ENCODE assay signal across 22 mouse cellular contexts in the genomic region with DNA sequence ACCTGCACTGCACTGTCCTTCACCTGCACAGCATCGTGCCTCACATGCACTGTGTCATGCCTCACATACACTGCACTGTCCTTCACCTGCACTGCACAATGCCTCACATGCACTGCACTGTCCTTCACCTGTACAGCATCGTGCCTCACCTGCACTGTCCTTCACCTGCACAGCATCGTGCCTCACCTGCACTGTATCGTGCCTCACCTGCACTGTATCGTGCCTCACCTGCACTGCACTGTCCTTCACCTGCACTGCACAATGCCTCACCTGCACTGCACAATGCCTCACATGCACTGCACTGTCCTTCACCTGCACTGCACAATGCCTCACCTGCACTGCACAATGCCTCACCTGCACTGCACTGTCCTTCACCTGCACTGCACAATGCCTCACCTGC. TPM values are rescaled to one million over a fixed set of nuclear protein-coding genes. Genes with fewer than 3 reads are reported as not detected.
DNase-seq lines count a peak whose midpoint lies in the region; TF ChIP-seq lines count a peak whose summit lies in the region.
"Not testable (repeated sequence)": the region's sequence is repeated elsewhere in the genome, so short reads cannot be mapped to it uniquely, and the experiment has no call there.
"Had no signal": no experiment of that assay in that cellular context is flagged by ENCODE, and none has a peak within 500 bp of the region (broad histone marks: within the 10 kb centered on the region; RNA-seq: fewer than 3 reads in every experiment).

No protein-coding gene starts in this region.

- not testable (repeated sequence) for H3K4me2 ChIP-seq in myocyte (ENCODE audit: low read depth)

- H3K27me3 ChIP-seq in MEL (ENCODE audit: control insufficient read depth in 1 of 2, insufficient read depth in 2 of 2, low read length in 2 of 2); megakaryocyte, embryonic 14.5 days (replicated peaks); myocyte (ENCODE audit: control insufficient read depth, insufficient read depth, insufficient read length); testis, adult 2 months (ENCODE audit: control insufficient read depth, insufficient read depth, low read length): not testable (repeated sequence)

- not testable (repeated sequence) for H3K27ac ChIP-seq in MEL (ENCODE audit: control insufficient read depth, low read depth, low read length); testis, adult 2 months (ENCODE audit: control insufficient read depth, insufficient read depth, low read depth, low read length)

- not testable (repeated sequence) for TF ChIP-seq CTCF in MEL (IDR thresholded peaks at IDR 0.05 in 2 of 3, conservative IDR thresholded peaks at IDR 0.05 in 1 of 3; ENCODE audit: control insufficient read depth in 1 of 3, insufficient read depth in 1 of 3, low read depth in 2 of 3, low read length in 3 of 3, poor library complexity in 1 of 3, severe bottlenecking in 1 of 3); testis, adult 2 months (IDR thresholded peaks at IDR 0.05; ENCODE audit: control insufficient read depth, insufficient read depth, insufficient replicate concordance, low read depth, low read length)

- not testable (repeated sequence) for DNase-seq in MEL (ENCODE audit: low read depth, low spot score)
- peak; percentile 69 for DNase-seq in heart, adult 11 months

- not testable (repeated sequence) for H3K4me1 ChIP-seq in MEL (ENCODE audit: control insufficient read depth in 1 of 2, insufficient read depth in 2 of 2, low read length in 2 of 2); testis, adult 2 months (ENCODE audit: control insufficient read depth, insufficient read depth, low read length)
- H3K4me1 ChIP-seq in megakaryocyte, embryonic 14.5 days: peaks cover 24% of the 10 kb centered on the region

- not testable (repeated sequence) for H3K79me2 ChIP-seq in MEL (ENCODE audit: control insufficient read depth, insufficient read depth, low read length, poor library complexity); myocyte (ENCODE audit: control insufficient read depth, insufficient read depth)

- H3ac ChIP-seq in myocyte (ENCODE audit: control insufficient read depth, insufficient read length): peak overlapping the region; percentile 23

- TF ChIP-seq EP300 in MEL (IDR thresholded peaks at IDR 0.05; ENCODE audit: low read depth in 1 of 2, low read length in 2 of 2): not testable (repeated sequence)

- H3K9me3 ChIP-seq in MEL (replicated peaks; ENCODE audit: insufficient read depth, low read length); megakaryocyte, embryonic 14.5 days: not testable (repeated sequence)

- H3K9ac ChIP-seq in MEL (ENCODE audit: control insufficient read depth, low read depth, low read length, poor library complexity, severe bottlenecking): not testable (repeated sequence)

- TF ChIP-seq RAD21 in MEL (IDR thresholded peaks at IDR 0.05; ENCODE audit: low read depth, low read length): not testable (repeated sequence)

- TF ChIP-seq POLR2A in MEL (IDR thresholded peaks at IDR 0.05; ENCODE audit: control insufficient read depth in 1 of 2, insufficient read depth in 1 of 2, low read depth in 1 of 2, low read length in 2 of 2, poor library complexity in 1 of 2); myocyte (IDR thresholded peaks at IDR 0.05; ENCODE audit: insufficient read length, low read depth): not testable (repeated sequence)
- 0 out of 2 replicates have a peak, but pooled peaks have one; percentile 19 for TF ChIP-seq POLR2A in testis, adult 2 months (IDR thresholded peaks at IDR 0.05; ENCODE audit: control insufficient read depth, low read depth, low read length)

- H3K4me3 ChIP-seq in MEL (ENCODE audit: control insufficient read depth in 1 of 2, insufficient read depth in 1 of 2, low read depth in 2 of 2, low read length in 2 of 2); myocyte; testis, adult 2 months (ENCODE audit: control insufficient read depth, low read depth, low read length): not testable (repeated sequence)
- peak overlapping the region; percentile 81 for H3K4me3 ChIP-seq in megakaryocyte, embryonic 14.5 days (replicated peaks)

- H3K36me3 ChIP-seq in MEL (ENCODE audit: control insufficient read depth in 1 of 2, insufficient read depth in 2 of 2, low read length in 2 of 2); megakaryocyte, embryonic 14.5 days (replicated peaks; ENCODE audit: low read length); myocyte (ENCODE audit: control insufficient read depth, insufficient read depth); testis, adult 2 months (ENCODE audit: control insufficient read depth, insufficient read depth, low read length): not testable (repeated sequence)

TF ChIP-seq in MEL, 35 proteins besides CTCF, POLR2A, EP300 and RAD21:
- 0 out of 2 replicates have a peak, but pooled peaks have one; percentile 71 for TF ChIP-seq POLR2AphosphoS5 (IDR thresholded peaks at IDR 0.05; ENCODE audit: borderline replicate concordance, low read depth, low read length)

RNA-seq across cellular contexts. Expression of a gene that starts 19.8 kb away (rescaled TPM):
- 29.2 and 29.8 TPM in 2 replicates for total RNA-seq in MEL (2012; rRNA removed)
- polyA plus RNA-seq in MEL (2012; ENCODE audit: insufficient read depth in 1 of 2, insufficient read length in 2 of 2, low read depth in 1 of 2, low replicate concordance in 2 of 2, missing spikeins in 1 of 2): 100 to 1,000 TPM in 1 of 2 experiments, 10 to 100 TPM in 1; 63.2 to 125 TPM
- polyA plus RNA-seq in megakaryocyte, embryonic 14.5 days (2012; ENCODE audit: insufficient read depth, low replicate concordance): 7.9 and 8.6 TPM in 2 replicates
- 13.7 TPM for polyA plus RNA-seq in myocyte (2012; fragmentation: generic; extraction: Trizol)
- polyA plus RNA-seq in testis, adult 2 months (2012; rRNA removed): 9.1 and 11.1 TPM in 2 replicates

RNA-seq across cellular contexts. Expression of a gene that starts 19.9 kb away (rescaled TPM):
- not detected in 2 replicates for total RNA-seq in MEL (2012; rRNA removed)
- polyA plus RNA-seq in MEL (2012; ENCODE audit: insufficient read depth in 1 of 2, insufficient read length in 2 of 2, low read depth in 1 of 2, low replicate concordance in 2 of 2, missing spikeins in 1 of 2) (not detected), myocyte (2012; fragmentation: generic; extraction: Trizol) (not detected)
- polyA plus RNA-seq in megakaryocyte, embryonic 14.5 days (2012; ENCODE audit: insufficient read depth, low replicate concordance): not detected in 2 replicates
- 1.6 and 2.0 TPM in 2 replicates for polyA plus RNA-seq in testis, adult 2 months (2012; rRNA removed)
- total RNA-seq: adrenal gland, adult 18-20 months; adrenal gland, adult 2 months; adrenal gland, adult 8-10 months; adrenal gland, postnatal 10 days; adrenal gland, postnatal 14 days; adrenal gland, postnatal 25 days; adrenal gland, postnatal 36 days; adrenal gland, postnatal 4 days; ES-E14 had no signal
- polyA plus RNA-seq: adrenal gland, adult 2 months; brain, embryonic 14.5 days; C2C12; cerebellum, adult 2 months; G1E; Patski had no signal

RNA-seq across cellular contexts. Expression of a gene that starts 44.2 kb away (rescaled TPM):
- total RNA-seq in MEL (2012; rRNA removed): not detected in 2 replicates
- polyA plus RNA-seq in MEL (2012; ENCODE audit: insufficient read depth in 1 of 2, insufficient read length in 2 of 2, low read depth in 1 of 2, low replicate concordance in 2 of 2, missing spikeins in 1 of 2) (not detected), myocyte (2012; fragmentation: generic; extraction: Trizol) (not detected)
- polyA plus RNA-seq in megakaryocyte, embryonic 14.5 days (2012; ENCODE audit: insufficient read depth, low replicate concordance): not detected in 2 replicates
- not detected in 2 replicates for polyA plus RNA-seq in testis, adult 2 months (2012; rRNA removed)
- total RNA-seq: adrenal gland, adult 18-20 months; adrenal gland, adult 2 months; adrenal gland, adult 8-10 months; adrenal gland, postnatal 10 days; adrenal gland, postnatal 14 days; adrenal gland, postnatal 25 days; adrenal gland, postnatal 36 days; adrenal gland, postnatal 4 days; CH12.LX; ES-E14; G1E had no signal
- polyA plus RNA-seq: activated CD4-positive, CD25-positive, alpha-beta regulatory T cell, adult 4 months; adrenal gland, adult 2 months; brain, embryonic 14.5 days; C2C12; CD4-positive, CD25-positive, alpha-beta regulatory T cell, adult 4 months; cerebellum, adult 2 months; G1E; Patski had no signal

RNA-seq across cellular contexts. Expression of a gene that starts 46.9 kb away (rescaled TPM):
- total RNA-seq in MEL (2012; rRNA removed): not detected in 2 replicates
- polyA plus RNA-seq in MEL (2012; ENCODE audit: insufficient read depth in 1 of 2, insufficient read length in 2 of 2, low read depth in 1 of 2, low replicate concordance in 2 of 2, missing spikeins in 1 of 2) (not detected), myocyte (2012; fragmentation: generic; extraction: Trizol) (not detected)
- not detected in 2 replicates for polyA plus RNA-seq in megakaryocyte, embryonic 14.5 days (2012; ENCODE audit: insufficient read depth, low replicate concordance)
- not detected in 2 replicates for polyA plus RNA-seq in testis, adult 2 months (2012; rRNA removed)
- total RNA-seq: adrenal gland, adult 18-20 months; adrenal gland, adult 2 months; adrenal gland, adult 8-10 months; adrenal gland, postnatal 10 days; adrenal gland, postnatal 14 days; adrenal gland, postnatal 25 days; adrenal gland, postnatal 36 days; CH12.LX; ES-E14 had no signal
- polyA plus RNA-seq: activated CD4-positive, CD25-positive, alpha-beta regulatory T cell, adult 4 months; adrenal gland, adult 2 months; C2C12; CD4-positive, CD25-positive, alpha-beta regulatory T cell, adult 4 months; cerebellum, adult 2 months; G1E; Patski had no signal
